Mouse (Mus musculus) gastrocnemius, postnatal 10 days (tissue): ENCODE measurements around the gene Taar8a. TPM values are rescaled to one million over a fixed set of nuclear protein-coding genes. Genes with fewer than 3 reads are reported as not detected.

Experiments
- total RNA-seq, 2 experiments: library from RNA; stranded (reverse); gene quantifications; 2 replicates each; pipeline ENCODE4 v1.2.3; 2021

Taar8a gene
- total RNA-seq, 2 experiments from 2014 or later = not detected

Other genes with a start within 250 kb of the Taar8a start
- gene Vnn3, start 225.0 kb upstream of the Taar8a start, total RNA-seq = under 1 TPM; 0.21 to 0.47 TPM
- gene Vnn1, start 181.8 kb upstream of the Taar8a start, total RNA-seq = under 1 TPM; 0.23 to 0.32 TPM
- gene Taar1, start 156.1 kb upstream of the Taar8a start, total RNA-seq = not detected
- gene Taar2, start 137.9 kb upstream of the Taar8a start, total RNA-seq = not detected
- gene Taar3, start 126.9 kb upstream of the Taar8a start, total RNA-seq = not detected
- gene Taar4, start 116.0 kb upstream of the Taar8a start, total RNA-seq = not detected
- not detected for gene Taar5, start 105.8 kb upstream of the Taar8a start, total RNA-seq
- not detected for gene Taar6, start 90.9 kb upstream of the Taar8a start, total RNA-seq
- gene Taar7a, start 83.0 kb upstream of the Taar8a start, total RNA-seq = not detected
- gene Taar7b, start 76.6 kb upstream of the Taar8a start, total RNA-seq = not detected
- not detected for gene Taar7d, start 49.3 kb upstream of the Taar8a start, total RNA-seq
- gene Taar7e, start 38.9 kb upstream of the Taar8a start, total RNA-seq = not detected
- not detected for gene Taar7f, start 27.0 kb upstream of the Taar8a start, total RNA-seq
- gene Taar8b, start 15.8 kb downstream of the Taar8a start, total RNA-seq = not detected
- gene Taar8c, start 25.4 kb downstream of the Taar8a start, total RNA-seq = not detected
- not detected for gene Taar9, start 33.0 kb downstream of the Taar8a start, total RNA-seq
- gene Stx7, start 72.8 kb downstream of the Taar8a start, total RNA-seq = 10 to 100 TPM; 31.8 to 34.9 TPM
- gene Moxd1, start 147.0 kb downstream of the Taar8a start, total RNA-seq = 1 to 10 TPM in 1 of 2 experiments, under 1 TPM in 1; 0.89 to 3.1 TPM